Mouse (Mus musculus) hindbrain, embryonic 14.5 days (tissue): Measurements from ENCODE around the gene H1fx. TPM values are rescaled to one million over a fixed set of nuclear protein-coding genes. Genes with fewer than 3 reads are reported as not detected.
"Not testable (repeated sequence)": the region's sequence is repeated elsewhere in the genome, so short reads cannot be mapped to it uniquely, and the experiment has no call there.

ENCODE experiments used
- ATAC-seq: fragments of 200-750 bp; cut with Nextera tagmentation; 2 replicates; pipeline ENCODE4 v1.8.0; 2017; ENCODE audit warnings: moderate number of reproducible peaks, mild to moderate bottlenecking, moderate TSS enrichment, moderate library complexity; ENCODE audit not compliant: low FRiP score
- DNase-seq: peaks from one replicate; pipeline ENCODE4 v3.0.0-alpha.2; 2015; ENCODE audit warnings: low spot score
- H3K27ac ChIP-seq: fragments of 300-500 bp; sonication (generic); 2 replicates; pipeline ENCODE4 v1.5.1; 2014; ENCODE audit warnings: mild to moderate bottlenecking, moderate library complexity
- H3K27me3 ChIP-seq: fragments of 300-500 bp; sonication (generic); 2 replicates; pipeline ENCODE4 v1.6.1; 2014; ENCODE audit warnings: mild to moderate bottlenecking, low read length, mixed read lengths; ENCODE audit not compliant: control insufficient read depth, insufficient read depth
- H3K36me3 ChIP-seq: fragments of 300-500 bp; sonication (generic); replicated peaks from 2 replicates; pipeline ENCODE4 v1.6.1; 2014; ENCODE audit not compliant: control insufficient read depth, insufficient read depth
- H3K4me1 ChIP-seq: fragments of 300-500 bp; sonication (generic); replicated peaks from 2 replicates; pipeline ENCODE4 v1.6.1; 2014; ENCODE audit warnings: antibody characterized with exemption, low read length, mixed read lengths; ENCODE audit not compliant: control insufficient read depth, insufficient read depth
- H3K4me2 ChIP-seq: fragments of 300-500 bp; sonication (generic); replicated peaks from 2 replicates; pipeline ENCODE4 v1.6.1; 2014; ENCODE audit warnings: mild to moderate bottlenecking, moderate library complexity
- H3K4me3 ChIP-seq: fragments of 300-500 bp; sonication (generic); replicated peaks from 2 replicates; pipeline ENCODE4 v1.5.1; 2014; ENCODE audit warnings: mild to moderate bottlenecking, low read length
- H3K9ac ChIP-seq: fragments of 300-500 bp; sonication (generic); 2 replicates; pipeline ENCODE4 v1.6.1; 2014
- H3K9me3 ChIP-seq: fragments of 300-500 bp; sonication (generic); 2 replicates; pipeline ENCODE4 v1.6.1; 2016; ENCODE audit warnings: low read length; ENCODE audit not compliant: control insufficient read depth
- WGBS: fragments of 180-500 bp; shearing (Covaris S2); extraction: QIAGEN DNeasy Blood & Tissue Kit; methylation state at CpG from one replicate; pipeline ENCODE4 v1.1.7; 2014; 5-methylcytosine and 5-hydroxymethylcytosine counted together
- polyA plus RNA-seq: library from polyadenylated mRNA; unstranded; fragments of >200 nt; fragmentation: Nextera tagmentation; extraction: Ambion mirVana; gene quantifications from 2 replicates; pipeline ENCODE4 v1.2.1, GENCODE M21; 2014

H1fx gene
- polyA plus RNA-seq, 1 experiment from 2014 or later: 32.1 TPM

GRCm38 (mm10) chr6:88011106-88011505 lies 29.7 kb upstream of the H1fx start:
- not testable (repeated sequence) for H3K9ac ChIP-seq, H3K4me3 ChIP-seq, H3K4me2 ChIP-seq, H3K27me3 ChIP-seq, H3K27ac ChIP-seq, DNase-seq, H3K4me1 ChIP-seq, ATAC-seq, H3K9me3 ChIP-seq
- peaks cover 69% of the 10 kb centered on the region for H3K36me3 ChIP-seq
- WGBS: 84% methylated on average over 1 of the region's 1 CpGs

- no peak overlapping the region for H3K4me3 ChIP-seq
- no peak overlapping the region for H3K4me2 ChIP-seq
- no peak for DNase-seq
- H3K4me1 ChIP-seq: no peaks in the 10 kb centered on the region
- H3K27me3 ChIP-seq: no peaks in the 10 kb centered on the region
- H3K36me3 ChIP-seq: peaks cover 82% of the 10 kb centered on the region
- H3K9me3 ChIP-seq: no peaks in the 10 kb centered on the region
- no peak for ATAC-seq
- no peak overlapping the region for H3K9ac ChIP-seq
- no peak overlapping the region for H3K27ac ChIP-seq
- 86% methylated on average over 4 of the region's 4 CpGs for WGBS
Measured at GRCm38 (mm10) chr6:88009209-88009608, 27.8 kb upstream of the H1fx start.

- H3K4me3 ChIP-seq, H3K9me3 ChIP-seq, H3K27me3 ChIP-seq, H3K4me1 ChIP-seq, ATAC-seq, H3K9ac ChIP-seq, H3K4me2 ChIP-seq, DNase-seq, H3K27ac ChIP-seq: not testable (repeated sequence)
- H3K36me3 ChIP-seq: peaks cover 98% of the 10 kb centered on the region
- 92% methylated on average over 12 of the region's 14 CpGs for WGBS
Measured at GRCm38 (mm10) chr6:88004773-88005172, 23.3 kb upstream of the H1fx start.

DNA sequence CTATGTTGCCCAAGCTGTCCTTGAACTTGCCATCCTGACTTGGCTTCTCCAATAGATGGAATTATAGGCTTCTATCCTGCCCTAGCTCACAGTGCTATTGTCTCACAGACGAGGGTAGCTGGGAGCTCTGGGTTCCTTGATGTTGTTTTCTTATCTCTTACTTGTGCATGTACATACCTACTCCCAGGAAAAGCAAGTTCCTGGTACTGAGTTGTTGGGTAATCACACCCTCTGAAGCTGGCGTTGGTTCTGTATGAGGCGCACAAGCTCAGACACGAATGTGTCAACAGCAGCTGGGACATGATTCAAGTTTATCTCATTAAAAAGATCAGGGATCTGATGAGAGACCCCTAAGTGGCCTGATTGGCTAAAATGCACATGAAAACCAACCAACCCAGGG lies 22.0 kb upstream of the H1fx start:
- 92% methylated on average over 4 of the region's 4 CpGs for WGBS
- no peak overlapping the region for H3K4me2 ChIP-seq
- no peak overlapping the region for H3K9ac ChIP-seq
- peaks cover 96% of the 10 kb centered on the region for H3K36me3 ChIP-seq
- H3K4me1 ChIP-seq: no peaks in the 10 kb centered on the region
- ATAC-seq (no peak), DNase-seq (no peak)
- H3K9me3 ChIP-seq: no peaks in the 10 kb centered on the region
- H3K4me3 ChIP-seq: no peak overlapping the region
- no peak overlapping the region for H3K27ac ChIP-seq
- no peaks in the 10 kb centered on the region for H3K27me3 ChIP-seq

- 87% methylated on average over 4 of the region's 4 CpGs for WGBS
- H3K4me1 ChIP-seq: peaks cover 13% of the 10 kb centered on the region
- peaks cover 47% of the 10 kb centered on the region for H3K36me3 ChIP-seq
- no peak overlapping the region for H3K4me2 ChIP-seq
- H3K4me3 ChIP-seq: no peak overlapping the region
- DNase-seq (no peak), ATAC-seq (no peak)
- no peak overlapping the region for H3K9ac ChIP-seq
- H3K27ac ChIP-seq: no peak overlapping the region
- no peaks in the 10 kb centered on the region for H3K27me3 ChIP-seq
- H3K9me3 ChIP-seq: no peaks in the 10 kb centered on the region
Measured at GRCm38 (mm10) chr6:87998358-87998757, 16.9 kb upstream of the H1fx start.

DNA sequence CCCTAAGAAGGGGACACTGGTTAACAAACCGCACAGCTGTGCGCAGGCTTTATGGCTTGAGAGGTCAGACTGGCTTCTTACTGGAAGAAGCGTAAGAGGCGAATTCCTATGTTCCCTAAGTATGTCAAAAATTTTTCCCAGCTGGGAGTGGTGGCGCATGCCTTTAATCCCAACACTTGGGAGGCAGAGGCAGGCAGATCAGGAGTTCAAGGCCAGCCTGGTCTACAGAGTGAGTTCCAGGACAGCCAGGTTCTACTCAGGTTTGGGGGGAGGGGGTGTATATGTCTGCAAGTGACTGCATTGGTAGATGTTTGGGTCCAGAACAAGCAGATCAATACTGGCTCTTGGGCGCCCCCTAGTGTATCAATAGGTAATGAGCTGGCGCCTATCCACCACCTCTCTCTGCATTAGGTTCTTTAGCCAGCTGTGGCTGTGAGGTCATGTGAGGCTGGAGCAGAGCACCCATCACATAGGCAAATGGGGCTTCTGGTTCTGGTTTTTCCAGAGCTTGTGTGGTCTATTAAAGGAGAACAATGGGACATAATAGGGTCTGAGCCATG lies 16.3 kb upstream of the H1fx start:
- no peak overlapping the region for H3K27ac ChIP-seq
- no peaks in the 10 kb centered on the region for H3K27me3 ChIP-seq
- peaks cover 42% of the 10 kb centered on the region for H3K36me3 ChIP-seq
- no peak overlapping the region for H3K4me3 ChIP-seq
- no peak overlapping the region for H3K9ac ChIP-seq
- DNase-seq: peak; percentile 82
- H3K4me1 ChIP-seq: peaks cover 18% of the 10 kb centered on the region
- no peak overlapping the region for H3K4me2 ChIP-seq
- H3K9me3 ChIP-seq: no peaks in the 10 kb centered on the region
- WGBS: 62% methylated on average over 7 of the region's 7 CpGs
- peak; percentile 54; the same call in 1 of the 2 replicates for ATAC-seq

- H3K4me1 ChIP-seq: peaks cover 28% of the 10 kb centered on the region
- no peak overlapping the region for H3K4me2 ChIP-seq
- H3K9me3 ChIP-seq: no peaks in the 10 kb centered on the region
- no peaks in the 10 kb centered on the region for H3K27me3 ChIP-seq
- no peak overlapping the region for H3K27ac ChIP-seq
- H3K36me3 ChIP-seq: peaks cover 30% of the 10 kb centered on the region
- ATAC-seq (no peak), DNase-seq (no peak)
- no peak overlapping the region for H3K4me3 ChIP-seq
- H3K9ac ChIP-seq: no peak overlapping the region
- WGBS: 94% methylated on average over 9 of the region's 9 CpGs
Measured at GRCm38 (mm10) chr6:87996606-87997005, 15.2 kb upstream of the H1fx start.

DNA sequence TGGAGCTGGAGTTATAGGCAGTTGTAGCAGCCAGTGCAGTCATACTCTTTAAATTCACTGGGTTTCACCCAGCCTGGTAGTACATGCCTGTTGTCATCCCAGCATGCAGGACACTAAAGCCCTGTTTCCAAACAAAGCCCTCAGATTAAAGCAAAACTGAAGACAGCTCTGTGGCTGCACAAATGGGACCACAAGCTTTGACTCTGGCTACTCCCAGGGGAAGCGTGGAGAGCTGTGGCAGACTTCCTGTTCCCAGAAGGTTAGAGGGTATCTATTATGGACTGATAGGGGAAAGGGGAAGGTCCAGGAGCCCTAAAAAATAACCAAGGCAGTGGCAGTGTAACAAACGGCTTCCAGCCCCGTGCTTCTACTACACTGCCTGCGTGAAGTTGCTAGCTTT lies 14.1 kb upstream of the H1fx start:
- no peak overlapping the region for H3K27ac ChIP-seq
- 87% methylated on average over 4 of the region's 4 CpGs for WGBS
- no peak for ATAC-seq

GRCm38 (mm10) chr6:87993790-87994571 lies 12.5 kb upstream of the H1fx start:
- Histone ChIP-seq H3K27me3 (no peaks in the 10 kb centered on the region), H3K9me3 (no peaks in the 10 kb centered on the region), H3K4me1 (peaks cover 28% of the 10 kb centered on the region), H3K4me2 (peak overlapping the region; percentile 39), H3K9ac (peak overlapping the region; percentile 41), H3K36me3 (peaks cover 5% of the 10 kb centered on the region), H3K27ac (peak overlapping the region; percentile 74), H3K4me3 (peak overlapping the region; percentile 5)
- DNase-seq (peak; percentile 67), ATAC-seq (peak; percentile 84)
- WGBS: 5% methylated on average over 18 of the region's 18 CpGs

More for the DNA sequence above, 14.1 kb upstream of the H1fx start:
- no peak for DNase-seq
- H3K27me3 ChIP-seq: no peaks in the 10 kb centered on the region
- peaks cover 28% of the 10 kb centered on the region for H3K4me1 ChIP-seq
- H3K4me2 ChIP-seq: no peak overlapping the region
- peaks cover 19% of the 10 kb centered on the region for H3K36me3 ChIP-seq
- H3K9me3 ChIP-seq: no peaks in the 10 kb centered on the region
- H3K9ac ChIP-seq: no peak overlapping the region
- H3K4me3 ChIP-seq: no peak overlapping the region
